Mouse (Mus musculus): Measurements from ENCODE around the gene Mgll.

DNA sequence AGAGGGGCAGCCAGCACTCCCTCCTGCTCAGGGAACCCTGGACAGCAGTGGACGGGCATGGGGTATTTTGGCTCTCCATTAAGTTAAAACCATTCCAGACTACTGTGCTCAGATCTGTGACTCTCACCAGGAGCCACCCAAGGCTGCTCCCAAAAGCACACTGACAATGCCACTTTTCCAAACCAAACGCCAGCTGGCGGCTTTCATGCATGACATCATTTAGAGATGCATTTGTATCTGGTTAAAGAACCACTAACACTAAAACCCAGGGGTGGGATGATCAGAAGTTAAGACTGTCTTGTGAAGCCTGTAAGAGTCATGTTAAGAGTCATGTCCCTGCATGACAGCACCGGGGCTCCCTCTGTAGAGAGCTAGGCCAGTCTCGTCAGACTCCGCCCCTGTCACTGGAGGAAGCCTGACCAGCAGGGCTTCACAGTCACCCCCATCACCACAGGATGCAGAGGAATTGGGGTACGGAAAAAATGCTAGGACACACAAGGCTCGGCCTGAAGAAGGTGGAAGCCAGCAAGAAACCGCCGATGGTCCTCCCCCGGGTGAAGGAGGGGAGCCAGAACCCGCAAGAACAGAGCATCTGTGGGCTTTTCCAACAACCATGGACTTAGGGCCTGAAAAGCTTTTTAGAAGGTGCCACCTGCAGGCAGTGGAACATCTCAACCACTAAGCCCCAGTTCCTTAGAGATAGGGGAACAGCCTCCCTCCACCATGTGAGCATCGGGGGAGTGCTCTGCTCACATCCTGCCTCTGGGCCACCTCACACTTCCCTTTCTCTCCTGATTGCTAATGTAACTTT is 103.4 kb downstream of the Mgll start:
- no peak for TF ChIP-seq GATA1 (IDR thresholded peaks at IDR 0.05; ENCODE audit: low read length)
- TF ChIP-seq TAL1 (IDR thresholded peaks at IDR 0.05; ENCODE audit: low read length): no peak

All from erythroblast, embryonic 14.5 days (primary cell).